Mouse (Mus musculus) lung, adult 2 months (tissue): ENCODE results near the gene Ndufb7. TPM values are rescaled to one million over a fixed set of nuclear protein-coding genes. Genes with fewer than 3 reads are reported as not detected.

Experiments used
- DNase-seq: peaks from one replicate; pipeline ENCODE4 v3.0.0; 2022
- H3K4me1 ChIP-seq: fragments of 200-500 bp; 2 replicates; pipeline ENCODE4 v1.6.1; 2011; ENCODE audit warnings: low read length; ENCODE audit not compliant: control insufficient read depth, insufficient read depth
- H3K4me3 ChIP-seq: fragments of 200-500 bp; replicated peaks from 2 replicates; pipeline ENCODE3; 2011; ENCODE audit warnings: low read depth, mild to moderate bottlenecking, control low read depth, low read length; ENCODE audit errors: extremely low read depth
- CTCF ChIP-seq: fragments of 200-500 bp; IDR thresholded peaks from 2 replicates; pipeline ENCODE4 v1.5.1; 2011; ENCODE audit warnings: mild to moderate bottlenecking, low read length, control low read depth; ENCODE audit not compliant: insufficient read depth
- POLR2A ChIP-seq: fragments of 200-500 bp; IDR thresholded peaks from 2 replicates; pipeline ENCODE4 v1.6.1; 2011; ENCODE audit warnings: low read depth, mild to moderate bottlenecking, control low read depth, low read length, borderline replicate concordance; ENCODE audit errors: extremely low read depth
- WGBS: fragments of 180-500 bp; shearing (Covaris S2); methylation state at CpG from one replicate; pipeline ENCODE4 v1.1.7; 2018; 5-methylcytosine and 5-hydroxymethylcytosine counted together
- polyA plus RNA-seq: library from polyadenylated mRNA; depleted of rRNA; stranded (reverse); fragments of >200 nt; gene quantifications from 2 replicates; pipeline ENCODE4 v1.2.3, GENCODE M21; 2012

The Ndufb7 gene
- polyA plus RNA-seq, 1 experiment: 269 TPM

DNA sequence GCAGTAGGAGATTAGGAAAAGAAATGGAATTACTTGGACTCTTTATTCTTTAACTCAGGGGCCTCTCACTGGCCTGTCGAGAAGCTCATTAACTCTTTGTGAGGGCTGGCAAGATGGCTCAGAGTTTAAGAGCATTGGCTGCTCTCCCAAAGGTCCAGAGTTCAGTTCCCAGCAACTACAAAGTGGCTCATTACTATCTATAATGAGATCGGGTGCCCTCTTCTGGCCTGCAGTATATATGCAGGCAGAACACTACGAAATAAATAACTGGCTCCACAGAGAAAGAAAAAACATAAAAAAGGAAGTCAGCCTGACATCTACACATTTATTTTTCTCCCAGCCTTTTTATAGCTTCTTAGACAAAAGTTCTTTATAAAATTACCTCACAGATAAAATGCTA lies 29.9 kb downstream of the Ndufb7 start:
- H3K4me1 ChIP-seq: no peaks in the 10 kb centered on the region; the same call in 1 of the 2 replicates
- no peak overlapping the region for H3K4me3 ChIP-seq
- TF ChIP-seq CTCF (no peak), POLR2A (no peak)
- no peak for DNase-seq
- WGBS: 19% methylated on average over 3 of the region's 3 CpGs

DNA sequence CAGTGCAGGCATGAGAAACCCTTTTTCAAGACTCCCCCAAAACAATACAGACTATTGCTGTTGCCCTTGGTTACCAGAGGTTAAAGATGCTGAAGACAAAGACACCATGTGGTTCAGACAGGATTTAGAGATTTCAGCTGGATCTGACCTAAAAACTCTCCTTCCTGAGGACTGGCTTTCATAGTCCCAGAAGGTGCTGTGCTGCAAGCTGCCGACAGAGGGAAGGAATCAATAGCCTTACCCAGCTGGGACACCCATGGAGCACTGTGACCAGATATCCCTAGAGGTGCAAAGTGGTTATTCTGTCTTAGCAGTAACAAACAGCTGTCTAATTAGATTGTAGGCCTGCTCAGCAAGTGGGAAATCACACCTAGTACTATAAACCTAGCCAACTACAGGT lies 31.7 kb downstream of the Ndufb7 start:
- no peak for DNase-seq
- H3K4me3 ChIP-seq: no peak overlapping the region
- no peaks in the 10 kb centered on the region; the same call in 1 of the 2 replicates for H3K4me1 ChIP-seq
- WGBS: 41% methylated on average over 1 of the region's 1 CpGs
- TF ChIP-seq CTCF (no peak), POLR2A (no peak)

GRCm38 (mm10) chr8:83599814-83600213 lies 33.3 kb downstream of the Ndufb7 start:
- TF ChIP-seq POLR2A (no peak), CTCF (no peak)
- H3K4me3 ChIP-seq: no peak overlapping the region
- no peak for DNase-seq

GRCm38 (mm10) chr8:83602650-83603029 lies 36.2 kb downstream of the Ndufb7 start:
- DNase-seq: no peak
- H3K4me1 ChIP-seq: no peaks in the 10 kb centered on the region; the same call in 1 of the 2 replicates
- TF ChIP-seq POLR2A (no peak), CTCF (no peak)

More at GRCm38 (mm10) chr8:83599814-83600213, 33.3 kb downstream of the Ndufb7 start:
- no peaks in the 10 kb centered on the region; the same call in 1 of the 2 replicates for H3K4me1 ChIP-seq

GRCm38 (mm10) chr8:83607661-83608397 lies 41.4 kb downstream of the Ndufb7 start, which contains the start of the genes Tecr and Dnajb1:
Gene Tecr (minus strand): TSS chr8:83607971.
Gene Dnajb1 (plus strand): TSS chr8:83608193.
- H3K4me3 ChIP-seq: peak within 1 kb of the TSS; percentile 97
- H3K4me1 ChIP-seq: peaks cover 9% of the 10 kb centered on the region
- TF ChIP-seq CTCF (no peak), POLR2A (peak; percentile 98)
- under 1% methylated on average over 68 of the region's 69 CpGs for WGBS
- DNase-seq: peak; percentile 99

More at GRCm38 (mm10) chr8:83602650-83603029, 36.2 kb downstream of the Ndufb7 start:
- WGBS: 35% methylated on average over 2 of the region's 2 CpGs
- no peak overlapping the region for H3K4me3 ChIP-seq

- peak; percentile 86 for DNase-seq
- no peak for TF ChIP-seq CTCF
- TF ChIP-seq POLR2A: no peak
- Histone ChIP-seq H3K4me1 (peaks cover 9% of the 10 kb centered on the region), H3K4me3 (peak overlapping the region; percentile 97)
- WGBS: under 1% methylated on average over 51 of the region's 51 CpGs
Measured at GRCm38 (mm10) chr8:83608398-83608829, 41.9 kb downstream of the Ndufb7 start.

DNA sequence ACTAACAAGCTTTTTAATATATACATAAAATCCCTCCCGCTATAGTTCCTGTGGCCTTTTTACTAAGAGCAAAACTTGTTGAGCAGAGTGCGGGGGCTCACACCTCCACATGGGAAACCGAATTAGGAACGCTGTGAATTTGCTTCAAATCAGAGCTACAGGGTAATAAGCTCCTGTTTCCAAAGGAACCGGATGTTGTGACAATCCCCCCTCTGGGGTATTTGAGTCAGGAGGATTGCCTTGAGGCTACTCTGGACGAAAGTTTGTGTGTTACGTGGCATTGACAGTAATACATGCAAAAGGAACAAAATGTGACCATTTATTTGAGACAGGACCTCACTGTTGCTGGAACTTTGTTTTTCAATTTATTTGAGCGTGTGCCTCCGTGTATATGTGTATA lies 42.6 kb downstream of the Ndufb7 start:
- Histone ChIP-seq H3K4me3 (peak overlapping the region; percentile 97), H3K4me1 (peaks cover 9% of the 10 kb centered on the region)
- TF ChIP-seq CTCF (no peak), POLR2A (no peak)
- DNase-seq: no peak
- WGBS: 9% methylated on average over 9 of the region's 9 CpGs

- TF ChIP-seq POLR2A (no peak), CTCF (no peak)
- peaks cover 9% of the 10 kb centered on the region for H3K4me1 ChIP-seq
- no peak for DNase-seq
- WGBS: 77% methylated on average over 10 of the region's 10 CpGs
- H3K4me3 ChIP-seq: no peak overlapping the region
Measured at GRCm38 (mm10) chr8:83609547-83610180, 43.2 kb downstream of the Ndufb7 start.

DNA sequence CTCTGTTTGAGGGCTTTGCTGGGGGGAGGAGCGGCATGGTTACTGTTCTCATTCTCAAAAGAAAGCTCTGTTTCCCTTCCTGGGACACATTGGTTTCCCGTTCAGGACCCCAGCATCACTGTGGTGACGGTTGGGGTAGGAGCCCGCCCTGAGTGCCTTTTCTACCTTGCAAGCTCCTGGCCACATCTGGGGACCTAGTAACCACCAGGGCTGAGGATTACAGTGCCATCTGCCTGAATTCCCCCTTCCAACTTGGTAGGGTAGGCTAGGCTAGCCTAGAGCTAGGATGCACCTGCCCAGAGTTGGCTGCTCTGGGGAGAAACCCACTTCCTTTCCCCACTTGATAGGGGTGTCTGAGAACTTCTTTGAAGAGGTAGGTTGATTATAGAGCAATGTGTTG lies 45.5 kb downstream of the Ndufb7 start:
- Histone ChIP-seq H3K4me1 (peaks cover 9% of the 10 kb centered on the region), H3K4me3 (no peak overlapping the region)
- no peak for DNase-seq
- 86% methylated on average over 4 of the region's 4 CpGs for WGBS
- TF ChIP-seq CTCF: no peak
- TF ChIP-seq POLR2A: no peak
